Mouse (Mus musculus) E14TG2a.4 (cell line): Measurements from ENCODE around the gene Trim33.

Experiments
- CTCF ChIP-seq: conservative IDR thresholded peaks from 2 replicates; pipeline ENCODE4 v1.5.1; 2014; ENCODE audit warnings: low read length
- NANOG ChIP-seq: IDR thresholded peaks from 2 replicates; pipeline ENCODE4 v1.6.1; 2014; ENCODE audit warnings: borderline replicate concordance, low read length, mixed read lengths
- POU5F1 ChIP-seq: IDR thresholded peaks from 2 replicates; pipeline ENCODE4 v1.6.1; 2014; ENCODE audit warnings: low read length, borderline replicate concordance

- TF ChIP-seq CTCF (no peak), NANOG (no peak), POU5F1 (no peak)
Measured at GRCm38 (mm10) chr3:103243491-103243890, 35.6 kb upstream of the Trim33 start.
